18 mouse cellular contexts compared by ENCODE assay signal in the genomic region with DNA sequence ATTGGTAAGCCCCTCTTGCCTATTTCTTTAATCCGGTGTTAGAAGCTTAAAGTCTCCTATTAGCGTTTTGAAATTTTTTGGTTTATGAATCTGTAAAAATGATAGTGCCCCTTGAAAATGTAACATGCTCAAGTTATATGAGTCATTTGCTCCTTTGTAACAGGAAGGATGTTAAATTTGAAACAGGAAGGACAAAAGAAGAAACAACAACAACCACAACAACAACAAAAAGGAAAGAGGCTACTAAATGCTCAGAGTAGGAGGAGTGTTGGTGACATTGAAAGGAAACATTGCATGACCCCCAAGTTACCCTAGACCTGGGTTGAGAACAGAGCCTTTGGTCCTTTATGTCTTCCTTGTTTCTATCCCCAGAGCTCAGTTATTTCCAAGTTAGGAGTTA.
A peak's percentile ranks its signal among the peaks of the same experiment; 100 is the strongest.
DNase-seq lines count a peak whose midpoint lies in the region; ATAC-seq lines count a peak whose summit lies in the region.
"Had no signal": no experiment of that assay in that cellular context is flagged by ENCODE, and none has a peak within 500 bp of the region (broad histone marks: within the 10 kb centered on the region; RNA-seq: fewer than 3 reads in every experiment).

No protein-coding gene starts in this region.

- ATAC-seq in CD4-positive, CD25-positive, alpha-beta regulatory T cell, adult 4 months, result peak; percentile 72
- ATAC-seq in inflammation-experienced regulatory T-cells, adult 6 months, result peak; percentile 70
- ATAC-seq: forebrain, embryonic 14.5 days; forebrain, embryonic 16.5 days had no signal

- DNase-seq in 416B (ENCODE audit: low read depth), result peak; percentile 5
- no peak for DNase-seq in kidney, postnatal 10 days
- no peak for DNase-seq in c-Kit-positive CD71-positive TER-119-positive erythroid progenitor cells, embryonic 14.5 days (ENCODE audit: low spot score)
- DNase-seq: adrenal gland, adult 8-10 months; adrenal gland, postnatal 14 days; adrenal gland, postnatal 36 days; B cell, adult 2 months; cerebellum, adult 11 months; cerebellum, adult 18-20 months; cerebellum, adult 8-10 months; cerebellum, adult 9-11 months; cerebellum, postnatal 14 days; cerebellum, postnatal 36 days; embryo, embryonic 11 days had no signal
